Mouse (Mus musculus): ENCODE results near the gene Cfap100. TPM values are rescaled to one million over a fixed set of nuclear protein-coding genes. Genes with fewer than 3 reads are reported as not detected.

Cfap100 gene
- polyA plus RNA-seq, 1 experiment = not detected

DNA sequence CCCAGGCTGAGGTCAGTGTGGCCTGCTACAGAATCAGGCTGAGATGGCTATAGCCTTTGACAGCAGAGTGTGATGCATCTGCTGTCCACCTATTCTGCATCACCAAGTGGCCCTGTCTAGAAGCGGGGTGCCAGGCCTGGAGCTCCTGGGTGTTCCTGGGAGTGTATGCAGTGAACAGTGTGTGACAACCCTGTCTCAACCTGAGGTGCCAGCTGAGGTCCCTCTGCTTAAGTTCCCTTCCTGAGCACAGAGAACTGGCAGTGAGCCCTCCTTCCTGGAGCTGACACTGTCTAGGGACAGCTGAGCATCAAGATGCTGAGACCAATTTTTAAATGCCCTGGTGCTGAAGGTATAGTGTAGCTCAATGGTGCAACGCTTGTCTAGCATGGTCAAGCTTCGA, 44.1 kb upstream of the Cfap100 start:
- Histone ChIP-seq H3K4me3 (ENCODE audit: low read depth, low read length) (no peak overlapping the region), H3K27me3 (ENCODE audit: control insufficient read depth, insufficient read depth, low read length) (no peaks in the 10 kb centered on the region), H3K4me1 (ENCODE audit: control insufficient read depth, insufficient read depth, insufficient read length, low read length) (peaks cover 12% of the 10 kb centered on the region; the same call in 1 of the 2 replicates), H3K36me3 (ENCODE audit: control insufficient read depth, insufficient read depth, low read length) (no peaks in the 10 kb centered on the region), H3K27ac (ENCODE audit: insufficient read depth, low read depth, low read length) (no peak overlapping the region)
- WGBS = 86% methylated on average over 3 of the region's 3 CpGs
- TF ChIP-seq POLR2A (IDR thresholded peaks at IDR 0.05; ENCODE audit: low read depth, low read length) (no peak), CTCF (IDR thresholded peaks at IDR 0.05; ENCODE audit: extremely low read depth, insufficient read length, insufficient replicate concordance, low read depth, low read length) (no peak)

DNA sequence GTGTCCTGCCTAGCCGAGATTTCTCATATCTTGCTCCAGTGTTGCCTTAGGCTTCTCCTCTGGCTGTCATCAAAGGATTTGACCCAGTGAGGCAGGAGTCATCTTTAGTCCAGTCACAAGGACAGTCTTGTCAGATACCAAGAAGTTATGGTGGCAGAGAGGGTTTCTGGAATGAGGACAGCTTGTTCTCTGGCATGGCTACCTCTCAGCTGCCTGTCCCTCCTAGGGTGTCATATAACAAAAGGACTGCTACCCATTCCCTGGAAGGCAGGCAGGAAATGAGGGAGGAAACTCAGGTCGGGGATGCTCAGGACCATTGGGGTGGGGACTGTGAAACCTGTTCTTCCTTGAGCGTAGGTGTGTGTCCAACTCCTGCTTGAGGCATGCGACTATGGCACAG, 43.5 kb upstream of the Cfap100 start:
- Histone ChIP-seq H3K27me3 (ENCODE audit: control insufficient read depth, insufficient read depth, low read length) (no peaks in the 10 kb centered on the region), H3K36me3 (ENCODE audit: control insufficient read depth, insufficient read depth, low read length) (no peaks in the 10 kb centered on the region), H3K4me1 (ENCODE audit: control insufficient read depth, insufficient read depth, insufficient read length, low read length) (peaks cover 12% of the 10 kb centered on the region; the same call in 1 of the 2 replicates), H3K4me3 (ENCODE audit: low read depth, low read length) (no peak overlapping the region), H3K27ac (ENCODE audit: insufficient read depth, low read depth, low read length) (no peak overlapping the region)
- WGBS = 69% methylated on average over 4 of the region's 4 CpGs
- TF ChIP-seq POLR2A (IDR thresholded peaks at IDR 0.05; ENCODE audit: low read depth, low read length) (no peak), CTCF (IDR thresholded peaks at IDR 0.05; ENCODE audit: extremely low read depth, insufficient read length, insufficient replicate concordance, low read depth, low read length) (no peak)

DNA sequence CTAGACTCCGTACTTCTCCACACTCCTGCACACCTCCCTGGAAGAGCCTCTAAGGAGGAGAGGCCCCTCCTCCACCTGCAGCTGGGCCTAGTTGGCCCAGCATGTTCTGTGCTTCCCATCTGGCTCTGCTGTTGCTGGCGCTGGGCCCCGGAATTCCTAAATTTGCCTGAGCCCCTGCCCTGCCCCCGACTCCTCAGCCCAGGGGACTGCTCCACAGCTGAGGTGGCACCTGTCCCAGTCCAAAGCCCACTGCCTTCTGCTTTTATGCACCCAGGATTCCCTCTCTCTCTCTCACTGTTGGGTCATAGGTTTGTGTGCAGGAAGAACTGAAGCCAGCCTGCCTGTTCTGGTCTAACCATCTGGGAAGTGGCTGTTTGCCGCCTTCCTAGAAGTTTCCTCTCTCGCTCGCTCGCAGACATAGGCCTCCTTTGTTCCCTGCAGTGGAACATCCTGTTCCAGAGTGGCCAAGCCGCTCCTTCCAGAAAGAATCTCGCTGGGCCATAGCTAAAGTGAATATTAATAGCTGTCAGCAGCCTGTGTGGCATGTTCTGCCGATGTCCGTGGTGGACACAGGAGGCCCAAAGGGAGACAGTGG, 42.4 kb upstream of the Cfap100 start:
- peaks cover 6% of the 10 kb centered on the region for H3K4me1 ChIP-seq (ENCODE audit: control insufficient read depth, insufficient read depth, insufficient read length, low read length)

DNA sequence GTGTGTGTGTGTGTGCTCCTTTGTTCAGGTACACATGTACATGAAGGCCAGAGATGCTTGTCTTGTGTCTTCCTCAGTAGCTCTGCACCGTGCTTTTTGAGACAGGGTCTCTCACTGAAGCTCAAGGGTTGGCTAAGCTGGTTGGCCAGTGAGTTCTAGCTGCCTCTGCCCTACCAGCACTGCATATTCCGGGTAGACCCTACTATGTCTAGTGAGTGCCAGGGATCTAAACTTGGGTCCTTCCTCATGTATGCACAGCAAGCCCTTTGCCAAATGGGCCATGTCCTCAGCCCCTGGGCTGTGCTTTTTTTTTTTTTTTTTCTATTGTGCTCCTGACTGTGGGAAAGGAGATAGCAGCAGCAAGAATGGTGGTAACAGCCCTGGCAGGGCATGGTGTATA, 41.7 kb upstream of the Cfap100 start:
- WGBS = 79% methylated on average over 2 of the region's 2 CpGs
- no peak for TF ChIP-seq POLR2A (IDR thresholded peaks at IDR 0.05; ENCODE audit: low read depth, low read length)
- TF ChIP-seq CTCF (IDR thresholded peaks at IDR 0.05; ENCODE audit: extremely low read depth, insufficient read length, insufficient replicate concordance, low read depth, low read length) = no peak
- Histone ChIP-seq H3K4me1 (ENCODE audit: control insufficient read depth, insufficient read depth, insufficient read length, low read length) (peaks cover 2% of the 10 kb centered on the region), H3K36me3 (ENCODE audit: control insufficient read depth, insufficient read depth, low read length) (no peaks in the 10 kb centered on the region), H3K4me3 (ENCODE audit: low read depth, low read length) (no peak overlapping the region), H3K27me3 (ENCODE audit: control insufficient read depth, insufficient read depth, low read length) (no peaks in the 10 kb centered on the region), H3K27ac (ENCODE audit: insufficient read depth, low read depth, low read length) (peak overlapping the region; percentile 26; the same call in 1 of the 2 replicates)

More for the DNA sequence above, 42.4 kb upstream of the Cfap100 start:
- Histone ChIP-seq H3K27me3 (ENCODE audit: control insufficient read depth, insufficient read depth, low read length) (no peaks in the 10 kb centered on the region), H3K4me3 (ENCODE audit: low read depth, low read length) (no peak overlapping the region), H3K36me3 (ENCODE audit: control insufficient read depth, insufficient read depth, low read length) (no peaks in the 10 kb centered on the region), H3K27ac (ENCODE audit: insufficient read depth, low read depth, low read length) (peak overlapping the region; percentile 26)
- no peak for TF ChIP-seq CTCF (IDR thresholded peaks at IDR 0.05; ENCODE audit: extremely low read depth, insufficient read length, insufficient replicate concordance, low read depth, low read length)
- TF ChIP-seq POLR2A (IDR thresholded peaks at IDR 0.05; ENCODE audit: low read depth, low read length) = no peak
- 60% methylated on average over 12 of the region's 12 CpGs for WGBS

DNA sequence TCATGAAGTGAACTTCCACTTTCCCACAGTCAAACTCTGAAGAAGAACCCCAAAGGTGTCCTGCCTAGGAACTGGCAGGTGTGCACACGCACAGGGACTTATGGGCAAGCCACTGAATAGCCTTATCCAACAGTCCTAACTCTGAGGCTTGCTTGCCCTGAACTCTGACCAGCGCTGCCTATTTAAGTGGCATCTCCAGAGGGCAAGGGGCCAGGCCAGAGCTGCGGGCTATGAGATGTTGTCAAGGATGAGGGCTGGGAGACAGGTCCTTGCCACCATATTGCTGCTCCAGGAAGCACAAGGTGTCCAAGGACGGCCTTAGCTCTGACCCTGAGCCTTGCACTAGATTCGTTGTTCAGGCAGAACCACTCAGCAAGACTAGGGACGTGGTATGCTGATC, 40.4 kb upstream of the Cfap100 start:
- TF ChIP-seq POLR2A (IDR thresholded peaks at IDR 0.05; ENCODE audit: low read depth, low read length) (no peak), CTCF (IDR thresholded peaks at IDR 0.05; ENCODE audit: extremely low read depth, insufficient read length, insufficient replicate concordance, low read depth, low read length) (no peak)
- Histone ChIP-seq H3K27me3 (ENCODE audit: control insufficient read depth, insufficient read depth, low read length) (no peaks in the 10 kb centered on the region), H3K36me3 (ENCODE audit: control insufficient read depth, insufficient read depth, low read length) (no peaks in the 10 kb centered on the region), H3K27ac (ENCODE audit: insufficient read depth, low read depth, low read length) (no peak overlapping the region), H3K4me3 (ENCODE audit: low read depth, low read length) (no peak overlapping the region), H3K4me1 (ENCODE audit: control insufficient read depth, insufficient read depth, insufficient read length, low read length) (peaks cover 2% of the 10 kb centered on the region)
- 84% methylated on average over 6 of the region's 6 CpGs for WGBS

DNA sequence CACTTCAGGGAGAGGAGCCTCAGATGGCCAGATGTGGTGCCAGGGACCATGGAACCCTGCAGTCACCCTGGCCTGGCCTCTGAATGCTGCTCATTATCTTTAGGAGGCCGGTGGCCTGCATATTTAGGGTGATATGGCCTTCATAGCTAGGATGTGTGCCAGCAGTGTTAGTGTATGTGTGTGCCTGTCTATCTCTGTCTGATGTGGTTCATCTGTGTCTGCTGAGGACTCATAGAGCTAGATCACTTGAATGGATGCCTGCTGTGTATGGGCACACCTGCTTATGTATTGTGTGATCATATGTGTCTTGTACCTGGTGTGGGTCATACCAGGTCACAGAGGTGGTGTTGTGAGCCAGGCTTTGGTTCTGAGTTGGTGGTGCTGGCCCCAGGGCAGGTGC, 39.6 kb upstream of the Cfap100 start:
- Histone ChIP-seq H3K27me3 (ENCODE audit: control insufficient read depth, insufficient read depth, low read length) (no peaks in the 10 kb centered on the region), H3K4me1 (ENCODE audit: control insufficient read depth, insufficient read depth, insufficient read length, low read length) (peaks cover 2% of the 10 kb centered on the region), H3K36me3 (ENCODE audit: control insufficient read depth, insufficient read depth, low read length) (no peaks in the 10 kb centered on the region), H3K4me3 (ENCODE audit: low read depth, low read length) (no peak overlapping the region), H3K27ac (ENCODE audit: insufficient read depth, low read depth, low read length) (no peak overlapping the region)
- WGBS = 47% methylated on average over 1 of the region's 1 CpGs
- TF ChIP-seq POLR2A (IDR thresholded peaks at IDR 0.05; ENCODE audit: low read depth, low read length) (no peak), CTCF (IDR thresholded peaks at IDR 0.05; ENCODE audit: extremely low read depth, insufficient read length, insufficient replicate concordance, low read depth, low read length) (no peak)

DNA sequence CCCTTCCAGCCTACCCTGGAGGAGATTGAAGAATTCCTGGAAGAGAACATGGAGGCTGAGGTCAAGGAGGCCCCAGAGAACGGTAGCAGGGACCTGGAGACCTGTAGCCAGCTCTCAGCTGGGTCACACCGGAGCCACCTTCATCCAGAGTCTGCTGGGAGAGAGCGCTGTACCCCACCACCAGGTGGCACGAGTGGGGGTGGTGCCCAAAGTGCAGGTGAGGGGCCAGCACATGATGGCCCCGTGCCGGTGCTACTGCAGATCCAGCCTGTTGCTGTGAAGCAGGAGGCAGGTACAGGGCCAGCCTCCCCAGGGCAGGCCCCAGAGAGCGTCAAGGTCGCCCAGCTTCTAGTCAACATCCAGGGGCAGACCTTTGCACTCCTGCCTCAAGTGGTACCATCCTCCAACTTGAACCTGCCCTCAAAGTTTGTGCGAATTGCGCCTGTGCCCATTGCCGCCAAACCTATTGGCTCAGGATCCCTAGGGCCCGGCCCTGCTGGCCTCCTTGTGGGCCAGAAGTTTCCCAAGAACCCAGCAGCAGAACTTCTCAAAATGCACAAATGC, 38.3 kb upstream of the Cfap100 start:
- Histone ChIP-seq H3K4me1 (ENCODE audit: control insufficient read depth, insufficient read depth, insufficient read length, low read length) (peaks cover 9% of the 10 kb centered on the region), H3K27me3 (ENCODE audit: control insufficient read depth, insufficient read depth, low read length) (peaks cover 4% of the 10 kb centered on the region; the same call in 1 of the 2 replicates), H3K36me3 (ENCODE audit: control insufficient read depth, insufficient read depth, low read length) (no peaks in the 10 kb centered on the region), H3K27ac (ENCODE audit: insufficient read depth, low read depth, low read length) (no peak overlapping the region), H3K4me3 (ENCODE audit: low read depth, low read length) (no peak overlapping the region)
- TF ChIP-seq POLR2A (IDR thresholded peaks at IDR 0.05; ENCODE audit: low read depth, low read length) (no peak), CTCF (IDR thresholded peaks at IDR 0.05; ENCODE audit: extremely low read depth, insufficient read length, insufficient replicate concordance, low read depth, low read length) (no peak)
- 81% methylated on average over 12 of the region's 12 CpGs for WGBS
